Mouse (Mus musculus): ENCODE data around the gene Ttn. TPM values are rescaled to one million over a fixed set of nuclear protein-coding genes. Genes with fewer than 3 reads are reported as not detected.
A peak's percentile ranks its signal among the peaks of the same experiment; 100 is the strongest.

Gene Ttn
- polyA plus RNA-seq, 1 experiment from 2014 or later: 3.9 TPM

DNA sequence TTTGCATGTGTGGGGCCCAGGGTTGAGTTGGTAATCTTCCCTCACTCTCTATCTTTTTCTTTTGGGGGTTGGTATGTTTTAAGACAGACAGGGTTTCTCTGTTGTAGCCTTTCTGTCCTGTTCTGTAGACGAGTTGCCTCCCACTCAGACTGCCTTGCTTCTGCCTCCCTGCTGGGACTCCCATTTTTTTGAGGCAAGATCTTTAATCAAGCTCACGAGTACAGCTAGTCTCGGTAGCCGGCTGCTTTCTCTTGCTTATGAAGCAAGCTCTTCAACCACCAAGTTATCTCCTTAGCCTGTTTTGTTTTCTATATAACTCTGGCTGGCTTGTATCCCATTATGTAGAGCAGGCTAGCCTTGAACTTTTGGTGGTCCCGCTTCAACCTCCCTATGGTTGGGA is 288.6 kb downstream of the Ttn start:
- no peak overlapping the region for H3K9ac ChIP-seq
- ATAC-seq (ENCODE audit: low read depth): no peak
- H3K36me3 ChIP-seq: peaks cover 68% of the 10 kb centered on the region
- H3K9me3 ChIP-seq: no peaks in the 10 kb centered on the region
- 89% methylated on average over 5 of the region's 5 CpGs for WGBS
- no peaks in the 10 kb centered on the region for H3K27me3 ChIP-seq
- no peaks in the 10 kb centered on the region for H3K4me1 ChIP-seq (replicated peaks)
- H3K27ac ChIP-seq (replicated peaks): no peak overlapping the region
- no peak overlapping the region for H3K4me2 ChIP-seq
- no peak overlapping the region for H3K4me3 ChIP-seq

- 87% methylated on average over 12 of the region's 12 CpGs for WGBS
- Histone ChIP-seq H3K4me2 (no peak overlapping the region), H3K9ac (no peak overlapping the region), H3K27ac (replicated peaks) (no peak overlapping the region), H3K36me3 (peaks cover 87% of the 10 kb centered on the region), H3K9me3 (no peaks in the 10 kb centered on the region), H3K4me3 (no peak overlapping the region), H3K27me3 (no peaks in the 10 kb centered on the region), H3K4me1 (replicated peaks) (no peaks in the 10 kb centered on the region)
- ATAC-seq (ENCODE audit: low read depth): no peak
Measured at GRCm38 (mm10) chr2:76690436-76691204, 291.7 kb downstream of the Ttn start.

DNA sequence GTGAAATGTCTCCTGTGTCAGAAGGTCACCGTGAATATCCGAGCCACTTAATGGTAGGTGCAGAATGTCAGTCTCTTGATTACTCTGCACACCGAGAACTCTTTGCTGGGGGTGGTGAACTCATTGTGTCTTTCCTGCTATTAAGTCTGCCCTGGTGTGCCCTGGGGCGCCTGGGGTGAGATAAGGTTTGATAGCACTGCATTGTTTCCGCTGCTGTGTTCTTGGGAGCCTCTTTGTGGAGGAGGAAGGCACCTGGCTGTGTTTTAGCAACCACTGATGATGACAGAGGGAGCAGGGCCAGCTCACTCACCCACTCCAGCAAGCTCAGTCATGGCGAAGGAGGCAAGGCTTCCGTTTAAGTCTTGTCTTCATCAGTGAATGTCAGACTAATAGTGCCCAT is 294.2 kb downstream of the Ttn start:
- WGBS: 48% methylated on average over 7 of the region's 7 CpGs
- Histone ChIP-seq H3K27ac (replicated peaks) (no peak overlapping the region), H3K9me3 (no peaks in the 10 kb centered on the region), H3K27me3 (no peaks in the 10 kb centered on the region), H3K9ac (no peak overlapping the region), H3K4me1 (replicated peaks) (no peaks in the 10 kb centered on the region), H3K4me3 (no peak overlapping the region), H3K4me2 (no peak overlapping the region), H3K36me3 (peaks cover 86% of the 10 kb centered on the region)
- no peak for ATAC-seq (ENCODE audit: low read depth)

DNA sequence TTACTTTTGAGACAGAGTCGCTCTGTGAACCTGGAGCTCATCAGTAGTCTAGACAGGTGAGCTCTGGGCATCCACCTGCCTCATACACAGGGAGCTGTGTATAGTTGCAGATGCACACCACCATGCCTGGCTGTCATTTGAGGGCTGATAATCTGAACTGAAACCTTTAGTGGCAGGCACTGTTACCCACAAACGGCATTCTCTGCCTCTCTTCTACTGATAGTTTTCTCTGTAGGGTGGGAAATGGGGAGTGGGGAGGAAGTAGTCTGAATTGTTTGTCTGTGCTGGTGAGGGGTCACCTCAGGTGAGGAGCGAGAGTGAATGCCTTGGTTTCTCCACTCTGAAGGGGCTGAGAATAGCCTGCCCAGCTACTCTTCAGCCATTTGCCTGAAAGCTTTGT is 294.7 kb downstream of the Ttn start:
- H3K4me1 ChIP-seq (replicated peaks): no peaks in the 10 kb centered on the region
- no peak overlapping the region for H3K4me2 ChIP-seq
- no peaks in the 10 kb centered on the region for H3K27me3 ChIP-seq
- H3K27ac ChIP-seq (replicated peaks): no peak overlapping the region
- peaks cover 86% of the 10 kb centered on the region for H3K36me3 ChIP-seq
- no peak overlapping the region for H3K9ac ChIP-seq
- 64% methylated on average over 3 of the region's 3 CpGs for WGBS
- no peak for ATAC-seq (ENCODE audit: low read depth)
- no peak overlapping the region for H3K4me3 ChIP-seq
- no peaks in the 10 kb centered on the region for H3K9me3 ChIP-seq

DNA sequence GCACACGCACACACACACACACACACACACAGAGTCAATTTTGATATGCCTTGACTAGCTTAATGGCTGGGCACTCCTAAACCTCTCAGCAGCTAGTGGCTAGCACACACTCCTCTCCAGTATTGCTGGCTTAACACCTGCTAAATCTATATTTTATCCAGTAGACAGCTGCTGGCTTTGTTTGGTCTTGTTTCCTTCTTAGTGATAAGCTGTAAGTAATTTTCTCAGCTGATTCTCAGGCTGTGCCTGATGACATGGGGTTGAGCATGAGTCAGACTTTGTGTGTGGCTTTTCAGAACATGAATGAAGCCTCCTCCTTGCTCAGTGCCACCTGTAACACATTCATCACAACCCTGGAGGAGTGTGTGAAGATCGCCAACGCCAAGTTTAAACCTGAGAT is 295.4 kb downstream of the Ttn start:
- H3K4me1 ChIP-seq (replicated peaks): no peaks in the 10 kb centered on the region
- no peaks in the 10 kb centered on the region for H3K27me3 ChIP-seq
- ATAC-seq (ENCODE audit: low read depth): no peak
- no peaks in the 10 kb centered on the region for H3K9me3 ChIP-seq
- no peak overlapping the region for H3K27ac ChIP-seq (replicated peaks)
- 95% methylated on average over 3 of the region's 3 CpGs for WGBS
- H3K9ac ChIP-seq: no peak overlapping the region
- no peak overlapping the region for H3K4me3 ChIP-seq
- H3K36me3 ChIP-seq: peaks cover 86% of the 10 kb centered on the region
- H3K4me2 ChIP-seq: no peak overlapping the region

DNA sequence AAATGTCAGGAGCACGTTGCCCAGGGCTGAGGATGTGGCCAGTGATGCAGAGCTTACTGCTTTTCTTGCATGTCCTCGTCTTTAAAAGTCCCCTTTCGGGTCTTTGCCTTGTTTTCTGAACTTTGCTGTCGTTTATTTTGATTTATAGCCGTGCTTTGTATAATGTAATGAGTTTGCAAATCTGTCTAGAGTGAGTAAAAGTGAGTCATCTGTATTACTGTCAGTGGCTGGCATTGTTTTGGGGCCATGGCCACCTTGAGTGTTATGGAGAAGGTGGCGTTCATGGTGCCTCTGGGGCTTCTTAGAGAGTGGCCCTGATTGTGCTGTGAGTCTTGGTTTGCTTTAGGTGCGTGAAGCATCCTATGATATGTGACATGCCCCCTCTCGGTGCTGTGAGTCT is 300.0 kb downstream of the Ttn start:
- peaks cover 65% of the 10 kb centered on the region for H3K36me3 ChIP-seq

DNA sequence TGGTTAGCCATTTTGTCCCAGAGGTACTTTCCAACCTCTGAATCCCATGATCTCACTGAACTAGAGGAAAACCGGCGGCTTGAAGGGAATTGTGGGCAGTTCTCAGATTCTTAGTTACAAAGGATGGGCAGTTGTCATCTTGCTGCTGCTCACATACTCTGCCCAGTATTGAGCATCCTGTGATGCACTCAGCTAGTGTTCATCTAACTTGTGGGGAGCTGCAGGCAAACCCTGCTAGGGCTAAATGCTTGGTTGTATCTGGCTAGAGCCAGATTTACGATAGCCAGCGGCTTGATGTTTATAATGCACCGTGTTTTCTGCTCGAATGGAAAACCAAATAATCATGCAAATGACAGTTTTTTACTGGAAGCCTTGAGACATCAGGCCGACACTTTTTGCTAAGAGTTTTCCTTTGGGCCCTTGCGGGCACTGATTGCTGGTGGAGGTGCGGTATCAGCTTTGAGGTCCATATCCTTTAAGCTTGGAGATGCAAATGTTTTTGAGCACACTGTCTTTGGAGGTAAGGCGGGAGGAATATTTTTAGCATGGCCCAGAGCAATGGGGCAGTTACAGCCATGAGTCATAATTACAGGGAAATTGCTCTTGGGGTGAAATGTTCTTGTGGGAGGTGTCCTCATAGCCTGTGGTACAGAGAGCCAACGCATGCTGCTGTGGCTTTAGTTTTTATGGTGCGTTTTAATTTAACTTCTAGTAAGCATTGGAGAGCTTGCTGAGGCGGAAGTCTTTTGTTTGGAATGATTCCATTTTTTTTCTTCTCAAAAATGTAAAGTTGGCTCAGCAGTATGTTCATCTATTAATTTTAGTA is 305.7 kb downstream of the Ttn start:
- H3K36me3 ChIP-seq: peaks cover 12% of the 10 kb centered on the region
- no peaks in the 10 kb centered on the region for H3K27me3 ChIP-seq
- 35% methylated on average over 13 of the region's 13 CpGs for WGBS
- H3K27ac ChIP-seq (replicated peaks): no peak overlapping the region
- H3K4me3 ChIP-seq: peak overlapping the region; percentile 93
- peak overlapping the region; percentile 89 for H3K9ac ChIP-seq
- no peak for ATAC-seq (ENCODE audit: low read depth)
- peak overlapping the region; percentile 76 for H3K4me2 ChIP-seq
- H3K9me3 ChIP-seq: no peaks in the 10 kb centered on the region
- H3K4me1 ChIP-seq (replicated peaks): peaks cover 49% of the 10 kb centered on the region

More for the DNA sequence above, 300.0 kb downstream of the Ttn start:
- H3K9ac ChIP-seq: no peak overlapping the region
- H3K4me3 ChIP-seq: no peak overlapping the region
- no peaks in the 10 kb centered on the region for H3K27me3 ChIP-seq
- peaks cover 10% of the 10 kb centered on the region for H3K4me1 ChIP-seq (replicated peaks)
- no peak overlapping the region for H3K4me2 ChIP-seq
- ATAC-seq (ENCODE audit: low read depth): no peak
- WGBS: 84% methylated on average over 8 of the region's 8 CpGs
- no peaks in the 10 kb centered on the region for H3K9me3 ChIP-seq
- no peak overlapping the region for H3K27ac ChIP-seq (replicated peaks)

DNA sequence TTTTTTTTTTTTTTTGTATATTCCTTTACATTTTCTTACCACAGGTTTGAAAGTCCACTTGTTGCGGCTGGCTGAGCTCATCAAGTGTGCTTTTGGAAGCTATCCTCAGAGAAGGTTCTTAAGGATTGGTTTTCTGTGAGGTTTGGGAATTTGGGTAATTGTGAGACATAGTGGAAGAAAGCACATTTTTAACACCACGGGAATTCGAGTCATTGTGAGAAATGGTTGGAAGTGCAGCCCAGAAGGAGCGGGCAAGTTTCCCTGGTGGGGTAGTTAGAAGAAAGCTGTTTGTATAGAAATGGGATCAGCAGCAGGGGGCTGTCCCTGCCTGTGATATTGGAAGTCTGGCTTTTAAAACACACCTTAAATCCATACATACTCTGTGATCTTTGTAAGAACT is 306.4 kb downstream of the Ttn start:
- Histone ChIP-seq H3K9ac (peak overlapping the region; percentile 89), H3K9me3 (no peaks in the 10 kb centered on the region), H3K27ac (replicated peaks) (no peak overlapping the region), H3K4me2 (peak overlapping the region; percentile 76), H3K36me3 (peaks cover 9% of the 10 kb centered on the region; the same call in 1 of the 2 replicates), H3K27me3 (no peaks in the 10 kb centered on the region), H3K4me1 (replicated peaks) (peaks cover 55% of the 10 kb centered on the region), H3K4me3 (peak overlapping the region; percentile 93)
- WGBS: 9% methylated on average over 4 of the region's 4 CpGs
- ATAC-seq (ENCODE audit: low read depth): no peak

DNA sequence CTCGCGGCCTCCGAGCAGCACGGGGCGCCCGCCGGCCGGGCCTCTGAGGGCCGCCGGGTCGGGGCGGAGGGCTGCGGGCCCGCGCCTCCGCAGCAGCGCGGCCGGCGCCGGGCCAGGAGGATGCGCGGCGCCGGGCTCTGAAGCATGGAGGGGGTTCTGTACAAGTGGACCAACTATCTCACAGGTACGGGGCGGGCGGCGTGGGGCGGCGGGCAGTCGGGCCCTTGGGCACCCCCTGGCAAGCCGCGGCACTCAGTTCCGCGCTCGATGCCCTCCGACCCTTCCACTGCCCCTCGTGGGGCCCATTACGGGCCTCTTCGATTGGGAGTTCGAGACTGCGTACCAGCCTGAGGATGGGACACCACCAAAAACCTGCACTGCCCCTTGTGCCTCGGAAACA is 306.9 kb downstream of the Ttn start:
- Histone ChIP-seq H3K9me3 (no peaks in the 10 kb centered on the region), H3K36me3 (peaks cover 8% of the 10 kb centered on the region; the same call in 1 of the 2 replicates), H3K4me3 (peak overlapping the region; percentile 93), H3K27me3 (no peaks in the 10 kb centered on the region), H3K9ac (peak overlapping the region; percentile 89), H3K27ac (replicated peaks) (peak overlapping the region; percentile 90), H3K4me2 (peak overlapping the region; percentile 76), H3K4me1 (replicated peaks) (peaks cover 55% of the 10 kb centered on the region)
- under 1% methylated on average over 31 of the region's 44 CpGs for WGBS
- peak; percentile 66 for ATAC-seq (ENCODE audit: low read depth)

DNA sequence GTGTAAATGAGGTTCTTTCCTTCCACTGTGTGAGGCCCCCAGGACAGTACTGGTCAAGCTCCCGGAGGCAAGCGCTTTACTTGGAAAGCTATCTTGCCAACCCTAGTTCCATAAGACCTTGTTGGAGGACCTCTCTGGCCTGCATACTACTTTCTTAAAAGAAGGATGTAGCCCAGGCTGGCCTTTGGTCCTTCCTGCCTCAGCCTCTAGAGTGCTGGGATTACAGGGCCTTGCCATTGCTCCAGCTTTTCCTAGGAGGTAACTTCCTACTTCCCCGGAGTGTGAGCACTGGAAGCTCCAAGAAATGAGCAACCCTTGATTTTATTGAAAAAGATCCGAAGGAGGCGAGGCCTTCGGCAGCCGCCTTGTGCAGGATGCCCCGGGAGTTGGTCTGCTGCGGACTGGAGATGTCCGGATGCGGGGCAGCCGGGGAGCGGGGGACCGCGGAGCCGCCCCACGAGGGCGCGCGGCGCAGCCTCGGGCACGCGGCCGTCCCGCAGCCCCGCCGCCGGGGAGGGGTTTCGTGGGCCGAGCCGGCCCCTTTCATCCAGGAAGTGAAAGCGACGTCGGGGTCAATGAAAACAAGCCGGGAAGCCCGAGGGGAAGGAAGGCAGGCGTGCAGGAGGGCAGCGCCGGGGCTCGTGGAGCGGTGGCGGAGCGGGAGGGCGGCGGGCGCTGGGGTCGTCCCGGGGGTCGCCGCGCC is 307.5 kb downstream of the Ttn start, which contains the start of gene Plekha3:
TSS of gene Plekha3 (plus strand) at position 557 of the 703 bp plus-strand sequence.
- no peaks in the 10 kb centered on the region for H3K9me3 ChIP-seq
- H3K27ac ChIP-seq (replicated peaks): peak within 1 kb of the TSS; percentile 90
- 4% methylated on average over 50 of the region's 52 CpGs for WGBS
- peak within 1 kb of the TSS; percentile 89 for H3K9ac ChIP-seq
- H3K36me3 ChIP-seq: peaks cover 7% of the 10 kb centered on the region; the same call in 1 of the 2 replicates
- H3K4me1 ChIP-seq (replicated peaks): peaks cover 55% of the 10 kb centered on the region
- ATAC-seq (ENCODE audit: low read depth): peak; percentile 68
- H3K4me3 ChIP-seq: peak within 1 kb of the TSS; percentile 93
- peak within 1 kb of the TSS; percentile 76 for H3K4me2 ChIP-seq
- no peaks in the 10 kb centered on the region for H3K27me3 ChIP-seq

DNA sequence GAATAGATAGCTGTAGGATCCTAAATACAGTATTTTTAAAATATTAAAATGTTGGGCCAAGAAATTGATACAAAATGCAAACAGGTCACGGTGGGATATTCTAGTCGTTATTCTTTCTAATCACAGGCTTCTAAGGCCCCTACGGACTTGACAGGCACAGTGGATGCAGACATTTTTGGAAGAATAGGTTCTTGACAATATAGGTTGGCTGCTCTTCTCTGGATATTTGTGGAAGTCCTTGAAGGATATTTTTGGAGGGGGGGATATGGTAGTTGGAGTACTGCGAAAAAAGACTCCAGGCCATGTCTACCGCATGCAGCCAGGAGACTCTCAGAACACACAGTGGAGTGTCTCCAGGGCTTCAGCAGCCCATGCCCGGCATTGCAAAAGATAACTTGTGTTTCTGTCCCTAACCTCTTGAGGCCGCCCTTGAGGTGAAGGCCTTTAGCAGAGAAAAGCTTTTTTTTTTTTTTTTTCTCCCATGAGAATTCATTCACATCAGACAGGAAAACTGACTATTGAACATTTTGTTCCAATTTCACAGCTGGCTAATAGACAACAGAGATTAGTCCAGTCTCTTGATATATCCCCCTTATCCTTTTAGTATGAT is 308.8 kb downstream of the Ttn start:
- peak overlapping the region; percentile 81 for H3K27ac ChIP-seq (replicated peaks)
- H3K9ac ChIP-seq: peak overlapping the region; percentile 76
- H3K4me3 ChIP-seq: peak overlapping the region; percentile 48
- H3K9me3 ChIP-seq: no peaks in the 10 kb centered on the region
- H3K4me1 ChIP-seq (replicated peaks): peaks cover 55% of the 10 kb centered on the region
- peaks cover 4% of the 10 kb centered on the region; the same call in 1 of the 2 replicates for H3K36me3 ChIP-seq
- ATAC-seq (ENCODE audit: low read depth): no peak
- WGBS: 33% methylated on average over 7 of the region's 7 CpGs
- H3K4me2 ChIP-seq: peak overlapping the region; percentile 76
- H3K27me3 ChIP-seq: no peaks in the 10 kb centered on the region

Data from neural tube, embryonic 13.5 days (tissue).